Mouse (Mus musculus) lung, postnatal 25 days (tissue): ENCODE measurements at regions not wholly inside any gene's neighbourhood (a gene's known extent, or its start where the extent isn't known, plus 50 kb on each side); places are given as distances from the start of the nearest gene placed in this dataset.

Experiments used
- DNase-seq: peaks from one replicate; pipeline ENCODE4 v3.0.0; 2022; ENCODE audit warnings: low spot score

DNA sequence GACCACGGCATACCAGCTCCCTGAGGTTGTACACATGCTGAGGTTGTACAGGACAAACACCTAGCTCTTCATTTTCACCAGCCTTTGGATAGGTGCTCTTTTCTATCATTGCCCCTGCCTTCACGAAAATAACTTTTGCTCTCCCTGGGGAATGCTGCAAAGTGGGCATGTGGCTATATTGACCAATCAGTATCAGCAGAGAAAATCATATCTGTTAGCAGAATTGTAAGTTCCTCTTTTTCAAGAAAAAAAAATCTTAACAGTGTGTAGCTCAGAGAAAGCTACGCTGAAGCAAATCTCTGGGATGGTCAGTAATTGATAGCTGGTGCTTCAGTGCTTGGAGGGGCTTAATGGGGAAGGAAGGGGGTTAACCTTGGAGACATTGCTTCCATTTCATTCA is 319.6 kb upstream of the 5930422O12Rik start:
- no peak for DNase-seq

DNA sequence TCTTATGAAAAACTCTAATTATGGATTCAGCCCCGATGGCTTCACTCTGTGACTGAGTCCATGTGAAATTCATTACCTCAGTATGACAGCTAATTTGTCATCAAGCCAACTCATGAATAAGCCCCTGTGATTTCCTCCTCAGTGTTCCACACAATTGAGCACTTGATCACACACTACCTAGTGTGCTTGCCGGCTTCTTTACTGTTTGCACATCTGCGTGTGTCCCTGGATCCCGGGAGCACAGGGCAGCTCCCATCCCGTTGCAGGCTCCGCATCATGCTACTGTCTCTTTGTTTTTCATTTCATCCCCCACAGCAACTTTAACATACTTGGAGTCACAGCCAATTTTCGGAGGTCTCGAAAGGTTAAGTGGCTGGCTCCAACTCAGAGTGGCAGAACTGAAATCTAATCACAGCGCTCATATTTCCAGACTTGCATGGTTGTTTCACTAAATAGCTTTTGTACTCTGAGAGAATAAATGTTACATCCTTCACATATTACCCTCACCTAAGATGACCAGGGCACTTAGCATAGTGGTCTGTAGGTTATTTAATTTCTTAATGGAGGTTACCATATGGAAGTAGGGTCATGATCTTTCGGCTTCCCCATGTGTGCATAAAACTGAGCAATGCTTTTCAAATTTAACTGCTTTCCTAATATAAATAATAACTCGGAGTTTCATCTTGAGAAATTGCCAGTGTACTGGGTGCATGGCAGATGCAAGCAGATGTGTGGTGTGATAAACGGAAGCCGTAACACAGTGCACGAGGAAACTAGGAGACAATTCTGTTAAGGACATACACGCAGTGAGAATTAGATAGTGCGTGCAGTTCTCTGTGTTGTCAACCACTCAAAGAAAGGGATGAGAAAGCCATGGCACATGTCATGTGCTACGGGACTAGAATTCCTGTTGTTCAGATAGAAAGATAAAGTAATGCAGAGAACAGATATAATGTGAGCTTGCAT is 313.0 kb upstream of the 5930422O12Rik start:
- DNase-seq: no peak

DNA sequence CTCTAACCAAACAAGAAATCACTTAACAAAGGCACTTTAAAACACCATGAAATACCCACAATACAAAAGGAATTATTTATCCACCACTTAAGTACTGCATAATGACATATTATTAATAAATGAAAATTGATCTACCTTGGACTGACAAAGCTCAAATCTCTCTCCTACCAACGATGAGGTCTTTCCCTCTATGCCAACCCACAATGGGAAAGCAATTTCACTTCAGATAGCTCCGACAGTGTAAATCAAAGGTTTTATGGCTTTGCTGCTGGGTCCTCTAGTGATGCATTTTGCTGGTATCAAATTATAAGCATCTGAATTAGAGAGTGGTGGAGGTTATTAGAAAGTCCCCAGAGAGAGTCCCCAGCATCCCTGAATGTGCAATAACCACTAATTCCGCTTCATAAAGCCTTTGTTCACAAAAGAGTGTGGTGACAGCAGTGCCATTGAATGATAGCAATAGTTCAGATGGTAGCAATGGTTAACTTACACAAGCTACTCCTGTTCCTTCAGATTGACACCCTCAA is 305.4 kb upstream of the 5930422O12Rik start:
- DNase-seq: no peak

DNA sequence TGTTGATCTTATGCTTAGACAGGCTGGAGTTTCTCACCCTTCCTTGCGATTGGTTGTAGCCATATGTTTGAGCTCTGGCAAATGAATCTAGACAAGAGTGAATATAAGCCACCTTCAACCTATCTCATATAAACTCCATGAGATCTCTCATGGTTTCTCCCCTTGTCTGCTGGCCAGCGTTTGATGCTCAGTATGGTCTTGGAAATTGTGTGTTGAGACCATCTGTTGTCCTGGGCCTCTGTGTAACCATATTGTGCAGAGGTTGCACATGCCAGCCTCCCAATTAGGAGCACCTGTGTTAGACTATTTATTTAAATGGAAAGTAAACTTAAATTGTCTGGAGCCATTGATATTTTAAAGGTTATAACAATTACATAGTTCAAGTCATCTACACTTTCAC is 301.5 kb upstream of the 5930422O12Rik start:
- DNase-seq: no peak

DNA sequence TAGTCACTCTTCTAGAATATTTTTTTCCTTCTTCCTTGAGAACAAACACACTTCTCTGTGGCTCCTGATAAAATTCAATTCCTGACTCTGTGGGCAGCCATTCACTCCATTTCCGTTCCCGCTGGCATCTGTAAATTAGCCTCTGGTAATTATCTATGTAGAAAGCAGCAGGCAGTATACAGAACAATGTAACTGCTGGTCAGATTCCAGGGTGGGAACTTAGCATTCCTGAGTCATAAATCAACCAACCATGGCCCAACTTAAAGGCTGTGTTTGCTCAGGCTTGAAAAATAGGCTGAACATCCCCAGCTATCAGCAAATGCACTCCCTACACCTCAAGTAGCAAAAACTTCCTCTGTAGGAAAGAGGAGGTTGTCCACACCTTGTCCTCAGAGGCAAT is 289.6 kb upstream of the 5930422O12Rik start:
- DNase-seq: no peak

DNA sequence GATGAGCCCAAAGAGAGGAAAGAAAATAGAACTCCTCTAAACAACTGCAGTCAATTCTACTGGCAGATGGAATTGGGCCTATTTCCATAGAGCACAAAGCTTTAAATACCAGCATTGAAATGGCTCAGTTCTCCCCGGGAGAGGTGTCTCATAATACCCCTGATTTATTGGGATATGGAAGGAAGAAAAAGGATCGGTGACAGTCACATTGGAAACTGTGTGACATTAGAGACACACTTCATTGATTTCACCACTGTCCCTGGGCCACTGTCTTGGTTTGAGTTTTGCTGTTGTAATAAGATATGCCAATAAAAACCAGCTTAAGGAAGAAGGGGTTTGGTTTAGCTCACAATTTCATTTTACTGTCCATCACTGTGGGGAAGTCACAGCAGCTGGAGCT is 288.7 kb upstream of the 5930422O12Rik start:
- DNase-seq: no peak

DNA sequence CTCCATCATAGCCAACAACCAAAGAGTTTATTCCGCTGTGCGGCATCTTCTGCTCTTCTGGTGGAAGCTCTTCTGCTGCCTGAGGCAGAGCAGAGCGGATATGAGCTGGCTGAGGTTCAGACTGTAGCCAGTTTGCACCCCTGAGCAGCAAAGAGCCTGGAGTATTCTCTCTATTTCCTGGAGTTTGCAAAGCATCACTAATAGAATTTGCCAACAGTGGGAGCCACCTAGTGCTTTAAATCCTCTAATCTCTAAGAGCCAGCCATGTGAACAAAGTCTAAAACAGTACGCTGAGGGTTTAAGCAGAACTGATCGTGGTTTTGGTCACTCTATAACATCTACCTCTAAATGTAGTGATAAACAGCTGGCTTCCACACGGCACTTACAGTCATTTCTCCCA is 250.9 kb upstream of the 5930422O12Rik start:
- DNase-seq: no peak

DNA sequence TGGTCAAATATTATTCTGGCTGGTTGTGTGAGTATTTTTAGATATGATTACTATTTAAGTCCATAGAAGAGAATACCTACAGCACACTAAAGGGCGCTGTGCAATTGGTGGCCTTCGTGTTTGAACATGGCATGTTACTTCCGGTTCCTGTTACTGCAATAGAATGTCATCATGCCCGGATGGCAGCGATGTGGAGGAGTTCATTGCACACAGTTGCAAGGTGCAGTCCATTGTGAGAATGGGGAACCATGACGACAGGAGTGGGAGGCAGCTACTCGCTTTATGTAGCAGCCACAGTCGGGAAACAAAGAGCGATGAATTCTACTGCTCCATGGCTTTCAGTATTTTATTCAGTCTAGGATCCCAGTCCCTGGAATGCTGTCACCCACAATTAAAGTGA is 245.5 kb upstream of the 5930422O12Rik start:
- no peak for DNase-seq
